Mouse (Mus musculus): ENCODE data around the gene Eif3j1.

Eif3j1 gene

DNA sequence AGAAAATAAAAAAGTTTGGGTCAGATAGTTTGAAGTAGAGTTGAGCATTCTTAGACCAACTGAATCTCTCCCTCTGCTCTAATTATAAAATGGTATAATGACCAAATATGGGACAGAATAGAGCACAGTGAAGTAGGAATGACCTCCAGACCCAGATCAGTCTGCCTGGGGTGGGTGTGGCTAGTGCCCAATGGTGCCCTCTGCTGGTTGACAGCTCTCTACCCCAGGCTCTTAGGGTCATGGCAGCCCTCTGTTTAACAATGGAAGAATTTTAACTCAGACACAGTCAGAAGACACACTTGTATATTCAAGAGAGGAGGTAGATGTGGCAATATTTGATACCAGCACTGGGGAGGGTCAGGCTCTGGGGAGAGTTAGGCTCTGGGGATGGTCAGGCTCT lies 73.7 kb downstream of the Eif3j1 start:
- no peak for DNase-seq

All from cerebellum, adult 18-20 months (tissue).